Mouse (Mus musculus) C2C12 (cell line): ENCODE results near the gene Large1. TPM values are rescaled to one million over a fixed set of nuclear protein-coding genes. Genes with fewer than 3 reads are reported as not detected.

Experiments used
- H3K27me3 ChIP-seq: one replicate; pipeline ENCODE4 v1.6.1; 2011; ENCODE audit not compliant: control insufficient read depth, insufficient read depth, insufficient read length
- H3K36me3 ChIP-seq: one replicate; pipeline ENCODE4 v1.6.1; 2011; ENCODE audit not compliant: control insufficient read depth, insufficient read depth
- H3K4me3 ChIP-seq: one replicate; pipeline ENCODE4 v1.5.1; 2011; ENCODE audit warnings: mild to moderate bottlenecking, control low read depth; ENCODE audit not compliant: poor library complexity, insufficient read depth, severe bottlenecking
- H3K79me2 ChIP-seq: one replicate; pipeline ENCODE4 v1.6.1; 2011; ENCODE audit not compliant: control insufficient read depth, insufficient read depth
- H3K79me3 ChIP-seq: one replicate; pipeline ENCODE4 v1.6.1; 2011; ENCODE audit warnings: low read depth, control low read depth
- H3ac ChIP-seq: one replicate; pipeline ENCODE3; 2011; ENCODE audit warnings: low read depth; ENCODE audit not compliant: control insufficient read depth, insufficient read length
- CEBPB ChIP-seq: IDR thresholded peaks from one replicate; pipeline ENCODE4 v1.6.1; 2011; ENCODE audit warnings: low read depth, mild to moderate bottlenecking, control low read depth, moderate library complexity
- CTCF ChIP-seq: IDR thresholded peaks from one replicate; pipeline ENCODE4 v1.5.1; 2011; ENCODE audit not compliant: control insufficient read depth, insufficient read depth, insufficient read length
- FOSL1 ChIP-seq: IDR thresholded peaks from one replicate; pipeline ENCODE4 v1.8.0; 2011; ENCODE audit warnings: mild to moderate bottlenecking, low read length; ENCODE audit not compliant: poor library complexity, insufficient read depth, severe bottlenecking
- MAX ChIP-seq: IDR thresholded peaks from one replicate; pipeline ENCODE4 v1.6.1; 2011; ENCODE audit warnings: mild to moderate bottlenecking, control low read depth
- MYOD1 ChIP-seq: IDR thresholded peaks from one replicate; pipeline ENCODE4 v1.6.1; 2011; ENCODE audit warnings: low read depth; ENCODE audit not compliant: control insufficient read depth, insufficient read length
- MYOG ChIP-seq: IDR thresholded peaks from one replicate; pipeline ENCODE4 v1.6.1; 2011; ENCODE audit not compliant: control insufficient read depth, insufficient read length; ENCODE audit errors: extremely low read depth
- USF1 ChIP-seq: IDR thresholded peaks from one replicate; pipeline ENCODE4 v1.6.1; 2011; ENCODE audit warnings: low read depth, mild to moderate bottlenecking, control low read depth, moderate library complexity
- polyA plus RNA-seq: library from polyadenylated mRNA; unstranded; fragments of >200 nt; fragmentation: generic; extraction: Trizol; gene quantifications from one replicate; pipeline ENCODE4 v1.2.1, GENCODE M21; 2012; ENCODE audit warnings: missing spikeins

Large1 gene
- polyA plus RNA-seq, 1 experiment = 9.5 TPM

DNA sequence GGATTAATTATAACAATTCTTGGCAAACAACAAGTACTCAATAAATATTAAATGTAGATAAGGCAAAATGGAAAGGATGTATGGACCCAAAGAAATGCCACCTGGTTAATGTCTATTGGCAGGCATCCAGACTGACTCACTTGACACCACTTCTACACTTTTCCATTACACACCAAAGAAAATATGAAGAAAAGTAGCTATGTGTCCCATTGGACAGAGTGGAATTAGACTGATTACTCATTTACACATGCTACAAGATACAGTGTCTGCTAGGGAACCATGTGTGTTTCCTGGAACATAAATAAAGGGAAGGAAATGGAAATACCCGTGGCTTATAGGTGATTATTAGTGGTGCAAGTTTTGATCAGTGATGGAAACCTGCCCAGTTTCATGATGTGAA lies 521.0 kb downstream of the Large1 start:
- Histone ChIP-seq H3K79me3 (no peaks in the 10 kb centered on the region), H3K4me3 (no peak overlapping the region), H3K36me3 (no peaks in the 10 kb centered on the region), H3ac (no peak overlapping the region), H3K79me2 (no peaks in the 10 kb centered on the region), H3K27me3 (no peaks in the 10 kb centered on the region)
- no peak for TF ChIP-seq FOSL1

DNA sequence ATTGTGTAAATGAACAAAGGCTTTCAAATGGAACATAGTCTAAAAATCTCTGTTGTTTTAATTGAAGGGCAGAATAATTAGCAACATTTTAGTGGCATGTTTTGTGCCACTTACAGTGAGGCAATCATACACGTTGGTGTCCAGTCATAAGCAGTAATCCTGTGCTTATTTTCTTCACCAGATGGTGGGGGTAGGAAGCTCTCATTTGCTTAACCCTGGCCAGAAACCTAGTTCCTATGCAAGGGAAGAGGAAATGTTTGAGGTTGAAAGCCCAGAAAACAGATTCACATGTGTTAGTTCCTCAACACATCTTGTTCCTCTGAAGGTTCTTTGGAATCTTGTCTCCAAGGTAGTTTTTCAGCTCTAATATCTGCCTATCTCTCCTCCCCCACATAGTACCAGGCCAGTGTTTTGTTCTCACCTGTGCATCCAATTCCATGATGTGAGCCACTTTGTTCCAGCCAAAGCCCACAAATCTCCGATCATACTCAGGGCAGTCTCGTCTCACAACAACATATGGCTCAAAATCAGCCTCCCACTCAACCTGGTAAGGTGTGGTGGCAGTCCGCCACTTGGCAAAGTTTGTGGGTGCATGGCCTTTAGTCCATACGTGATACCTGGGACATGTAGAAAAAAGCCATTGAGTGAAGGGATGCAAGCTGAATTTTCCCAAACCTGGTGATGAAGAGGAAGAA lies 535.5 kb downstream of the Large1 start:
- no peaks in the 10 kb centered on the region for H3K27me3 ChIP-seq
- TF ChIP-seq MAX = no peak

GRCm38 (mm10) chr8:72816679-72817078 lies 536.7 kb downstream of the Large1 start:
- Histone ChIP-seq H3K27me3 (no peaks in the 10 kb centered on the region), H3K4me3 (no peak overlapping the region), H3ac (no peak overlapping the region), H3K79me3 (no peaks in the 10 kb centered on the region), H3K36me3 (peaks cover 5% of the 10 kb centered on the region), H3K79me2 (no peaks in the 10 kb centered on the region)
- TF ChIP-seq USF1 (no peak), FOSL1 (no peak), CTCF (no peak), MAX (no peak), CEBPB (no peak), MYOD1 (no peak), MYOG (no peak)

More for the DNA sequence above, 535.5 kb downstream of the Large1 start:
- H3K79me3 ChIP-seq = no peaks in the 10 kb centered on the region
- H3K36me3 ChIP-seq = peaks cover 5% of the 10 kb centered on the region
- no peaks in the 10 kb centered on the region for H3K79me2 ChIP-seq
- no peak overlapping the region for H3K4me3 ChIP-seq
- H3ac ChIP-seq = no peak overlapping the region

DNA sequence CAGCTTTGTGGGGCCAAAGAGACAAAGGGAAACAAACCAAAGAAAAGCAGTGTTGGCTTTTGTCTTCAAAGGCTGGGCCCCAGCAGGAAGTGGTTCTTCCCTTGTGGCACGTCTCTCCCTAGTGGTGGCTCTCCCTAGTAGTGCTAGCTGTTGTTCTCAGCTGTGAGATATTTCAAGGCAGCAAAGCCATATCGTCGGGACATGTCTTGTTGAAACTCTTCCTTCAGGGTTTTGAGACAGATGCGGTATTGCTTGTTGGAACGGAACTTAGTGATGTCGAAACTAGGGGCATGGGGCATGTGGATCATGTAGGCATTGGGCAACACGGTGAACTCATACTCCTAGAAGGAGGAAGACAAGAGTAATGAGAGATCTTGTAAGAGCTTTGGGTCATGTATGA lies 537.7 kb downstream of the Large1 start:
- no peaks in the 10 kb centered on the region for H3K27me3 ChIP-seq
- TF ChIP-seq USF1 (no peak), MYOD1 (no peak), MAX (no peak), CTCF (no peak), FOSL1 (no peak), CEBPB (no peak), MYOG (no peak)
- no peaks in the 10 kb centered on the region for H3K79me3 ChIP-seq

GRCm38 (mm10) chr8:72812690-72813089 lies 540.6 kb downstream of the Large1 start:
- no peak overlapping the region for H3ac ChIP-seq
- no peaks in the 10 kb centered on the region for H3K27me3 ChIP-seq
- no peaks in the 10 kb centered on the region for H3K79me3 ChIP-seq
- no peaks in the 10 kb centered on the region for H3K79me2 ChIP-seq
- no peak overlapping the region for H3K4me3 ChIP-seq
- H3K36me3 ChIP-seq = no peaks in the 10 kb centered on the region
- TF ChIP-seq CTCF = no peak
- TF ChIP-seq USF1 = no peak
- TF ChIP-seq MYOG = no peak
- no peak for TF ChIP-seq MYOD1
- TF ChIP-seq FOSL1 = no peak
- TF ChIP-seq MAX = no peak
- no peak for TF ChIP-seq CEBPB

More for the DNA sequence above, 537.7 kb downstream of the Large1 start:
- H3K4me3 ChIP-seq = no peak overlapping the region
- no peaks in the 10 kb centered on the region for H3K79me2 ChIP-seq
- H3ac ChIP-seq = no peak overlapping the region
- no peaks in the 10 kb centered on the region for H3K36me3 ChIP-seq

GRCm38 (mm10) chr8:72801583-72801982 lies 551.8 kb downstream of the Large1 start:
- H3K27me3 ChIP-seq = no peaks in the 10 kb centered on the region
- H3K79me3 ChIP-seq = no peaks in the 10 kb centered on the region
- H3K4me3 ChIP-seq = no peak overlapping the region
- H3K79me2 ChIP-seq = no peaks in the 10 kb centered on the region
- H3K36me3 ChIP-seq = no peaks in the 10 kb centered on the region
- TF ChIP-seq CEBPB (no peak), MAX (no peak), MYOG (no peak), FOSL1 (no peak), USF1 (no peak), MYOD1 (no peak), CTCF (no peak)
- H3ac ChIP-seq = no peak overlapping the region
